Mouse (Mus musculus) kidney, adult 18-20 months (tissue): ENCODE data around the gene Rbm4b.
"Not testable (repeated sequence)": the region's sequence is repeated elsewhere in the genome, so short reads cannot be mapped to it uniquely, and the experiment has no call there.

Experiments used
- DNase-seq: peaks from one replicate; pipeline ENCODE4 v3.0.0; 2021

Gene Rbm4b

GRCm38 (mm10) chr19:4745681-4746080 is 10.6 kb upstream of the Rbm4b start:
- DNase-seq: no peak

GRCm38 (mm10) chr19:4746611-4747010 is 9.7 kb upstream of the Rbm4b start:
- DNase-seq: no peak

GRCm38 (mm10) chr19:4747631-4748312 is 8.5 kb upstream of the Rbm4b start:
- no peak for DNase-seq

GRCm38 (mm10) chr19:4748493-4748892 is 7.8 kb upstream of the Rbm4b start:
- DNase-seq: no peak

- no peak for DNase-seq
Observed at GRCm38 (mm10) chr19:4749975-4750374, 6.3 kb upstream of the Rbm4b start.

GRCm38 (mm10) chr19:4755565-4756192 is 618 bp upstream of the Rbm4b start:
- DNase-seq: peak; percentile 93

- DNase-seq: no peak
Observed at GRCm38 (mm10) chr19:4756921-4757320, 624 bp downstream of the Rbm4b start.

GRCm38 (mm10) chr19:4760544-4760943 is 4.2 kb downstream of the Rbm4b start:
- not testable (repeated sequence) for DNase-seq

GRCm38 (mm10) chr19:4762876-4763275 is 6.6 kb downstream of the Rbm4b start:
- DNase-seq: peak; percentile 34

- DNase-seq: no peak
Observed at GRCm38 (mm10) chr19:4767507-4768148, 11.3 kb downstream of the Rbm4b start.

- no peak for DNase-seq
Observed at GRCm38 (mm10) chr19:4772785-4773184, 16.5 kb downstream of the Rbm4b start.

- no peak for DNase-seq
Observed at GRCm38 (mm10) chr19:4782891-4783290, 26.6 kb downstream of the Rbm4b start.

- no peak for DNase-seq
Observed at GRCm38 (mm10) chr19:4785206-4785605, 28.9 kb downstream of the Rbm4b start.

GRCm38 (mm10) chr19:4786313-4786712 is 30.0 kb downstream of the Rbm4b start:
- no peak for DNase-seq

- DNase-seq: no peak
Observed at GRCm38 (mm10) chr19:4793281-4793830, 37.1 kb downstream of the Rbm4b start.

- peak; percentile 98 for DNase-seq
Observed at GRCm38 (mm10) chr19:4793831-4794422, 37.6 kb downstream of the Rbm4b start, which contains the start of gene Rbm4. Gene Rbm4 (minus strand): TSS chr19:4793901.

- no peak for DNase-seq
Observed at GRCm38 (mm10) chr19:4795929-4796328, 39.6 kb downstream of the Rbm4b start.

GRCm38 (mm10) chr19:4797846-4798245 is 41.5 kb downstream of the Rbm4b start:
- no peak for DNase-seq

- DNase-seq: no peak
Observed at GRCm38 (mm10) chr19:4799083-4799482, 42.8 kb downstream of the Rbm4b start.

GRCm38 (mm10) chr19:4802691-4803091 is 46.4 kb downstream of the Rbm4b start:
- DNase-seq: no peak

GRCm38 (mm10) chr19:4803283-4803682 is 47.0 kb downstream of the Rbm4b start:
- DNase-seq: no peak

- no peak for DNase-seq
Observed at GRCm38 (mm10) chr19:4810309-4810708, 54.0 kb downstream of the Rbm4b start.

- no peak for DNase-seq
Observed at GRCm38 (mm10) chr19:4810746-4811062, 54.4 kb downstream of the Rbm4b start.
